Mouse (Mus musculus) E14TG2a.4 (cell line): ENCODE data around the gene Prokr1.
A peak's percentile ranks its signal among the peaks of the same experiment; 100 is the strongest.

Source experiments
- H3K27me3 ChIP-seq: 2 replicates; pipeline ENCODE4 v1.6.1; 2014; ENCODE audit warnings: low read length, control low read depth; ENCODE audit not compliant: insufficient read depth
- H3K36me3 ChIP-seq: 2 replicates; pipeline ENCODE4 v1.6.1; 2014; ENCODE audit warnings: low read length, control low read depth; ENCODE audit not compliant: insufficient read depth
- H3K4me1 ChIP-seq: replicated peaks from 2 replicates; pipeline ENCODE4 v1.6.1; 2014; ENCODE audit warnings: low read depth, low read length, control low read depth
- H3K4me3 ChIP-seq: replicated peaks from 2 replicates; pipeline ENCODE4 v1.5.1; 2014; ENCODE audit warnings: mild to moderate bottlenecking, low read length
- H3K9me3 ChIP-seq: 2 replicates; pipeline ENCODE4 v1.6.1; 2014; ENCODE audit warnings: low read length, control low read depth
- CTCF ChIP-seq: conservative IDR thresholded peaks from 2 replicates; pipeline ENCODE4 v1.5.1; 2014; ENCODE audit warnings: low read length
- NANOG ChIP-seq: IDR thresholded peaks from 2 replicates; pipeline ENCODE4 v1.6.1; 2014; ENCODE audit warnings: borderline replicate concordance, low read length, mixed read lengths
- POU5F1 ChIP-seq: IDR thresholded peaks from 2 replicates; pipeline ENCODE4 v1.6.1; 2014; ENCODE audit warnings: low read length, borderline replicate concordance

The Prokr1 gene

DNA sequence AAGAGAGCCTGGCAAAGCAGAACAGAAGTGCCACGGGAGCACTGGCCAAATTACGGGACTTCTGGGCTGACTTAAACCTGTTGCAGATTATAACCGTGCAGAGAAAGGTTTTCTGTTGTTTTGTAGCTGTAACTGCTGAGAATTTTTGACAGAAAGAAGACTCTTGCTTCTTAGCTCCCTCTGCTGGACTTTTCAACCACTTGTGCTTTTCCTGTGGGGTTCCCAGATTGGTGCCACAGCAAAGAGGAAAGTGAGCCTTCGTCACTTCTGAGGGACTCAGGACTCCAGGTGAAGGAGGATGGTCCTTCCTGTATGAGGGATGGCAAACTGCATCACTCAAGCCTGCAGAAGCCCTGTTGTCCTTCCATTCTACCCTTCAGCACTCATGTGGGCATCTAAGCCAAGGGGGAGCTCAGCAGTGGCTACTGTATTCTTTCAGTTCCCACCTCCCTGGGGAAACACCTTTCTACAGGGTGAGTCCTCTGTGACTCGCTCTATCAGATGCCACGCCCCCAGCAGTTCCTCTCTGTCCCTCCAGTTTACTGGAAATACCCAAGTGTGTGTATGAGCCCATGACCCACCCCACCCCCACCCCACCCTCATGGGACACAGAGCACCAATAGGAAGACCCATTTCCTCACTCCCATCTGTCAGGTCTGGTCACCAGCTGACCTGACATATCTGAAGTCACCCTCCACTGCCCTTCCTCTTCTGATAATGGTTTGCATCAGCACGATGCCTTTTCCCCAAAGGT, 38.3 kb downstream of the Prokr1 start:
- H3K27me3 ChIP-seq = no peaks in the 10 kb centered on the region
- H3K4me1 ChIP-seq = peaks cover 19% of the 10 kb centered on the region
- no peak overlapping the region for H3K4me3 ChIP-seq
- no peaks in the 10 kb centered on the region for H3K36me3 ChIP-seq
- H3K9me3 ChIP-seq = no peaks in the 10 kb centered on the region
- TF ChIP-seq NANOG (no peak), CTCF (peak; percentile 17; the same call in 1 of the 2 replicates)

DNA sequence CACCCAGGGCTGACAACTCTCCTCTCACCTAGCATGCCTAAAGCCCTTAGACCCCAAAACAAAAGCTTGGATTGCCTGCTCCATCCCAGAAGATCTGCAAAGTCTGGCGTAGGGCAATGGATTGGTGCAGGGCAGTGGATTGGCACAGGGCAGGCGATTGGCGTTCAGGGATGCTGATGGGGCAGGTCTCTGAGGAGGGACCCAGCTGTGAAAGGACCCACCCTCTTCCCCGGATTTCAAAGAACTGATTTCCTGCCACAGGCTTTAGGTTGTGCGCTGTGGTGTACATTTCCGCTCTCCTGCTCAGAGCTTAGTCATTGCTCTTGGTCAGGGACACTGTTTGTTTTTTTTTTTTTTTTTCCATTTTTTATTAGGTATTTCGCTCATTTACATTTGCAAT, 42.7 kb downstream of the Prokr1 start:
- Histone ChIP-seq H3K4me1 (peaks cover 42% of the 10 kb centered on the region), H3K9me3 (peaks cover 11% of the 10 kb centered on the region), H3K4me3 (no peak overlapping the region; the same call in 1 of the 2 replicates), H3K27me3 (no peaks in the 10 kb centered on the region), H3K36me3 (no peaks in the 10 kb centered on the region)
- TF ChIP-seq CTCF (no peak), NANOG (no peak), POU5F1 (no peak)

DNA sequence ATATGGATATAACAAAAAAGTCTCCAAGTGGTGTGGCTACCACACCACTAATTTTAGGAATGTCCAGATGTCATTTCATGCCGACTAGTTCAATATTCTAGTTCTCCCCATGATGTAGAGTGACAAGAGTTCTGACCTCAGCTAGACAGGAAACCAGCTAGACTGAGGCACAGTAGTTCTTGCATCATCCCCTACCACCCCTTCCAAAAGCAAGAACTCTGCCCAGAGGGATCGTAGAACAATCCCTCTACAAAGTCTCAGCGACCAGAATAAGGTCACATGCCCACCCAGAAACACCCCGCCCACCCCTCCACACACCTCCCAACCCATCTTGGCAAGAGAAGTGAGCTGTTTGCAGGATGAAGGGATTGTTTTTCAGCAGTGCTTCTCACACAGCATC, 43.1 kb downstream of the Prokr1 start:
- H3K36me3 ChIP-seq = no peaks in the 10 kb centered on the region
- TF ChIP-seq POU5F1 (no peak), NANOG (no peak), CTCF (no peak)
- H3K4me3 ChIP-seq = no peak overlapping the region; the same call in 1 of the 2 replicates
- H3K9me3 ChIP-seq = peaks cover 11% of the 10 kb centered on the region
- peaks cover 42% of the 10 kb centered on the region for H3K4me1 ChIP-seq
- H3K27me3 ChIP-seq = no peaks in the 10 kb centered on the region

DNA sequence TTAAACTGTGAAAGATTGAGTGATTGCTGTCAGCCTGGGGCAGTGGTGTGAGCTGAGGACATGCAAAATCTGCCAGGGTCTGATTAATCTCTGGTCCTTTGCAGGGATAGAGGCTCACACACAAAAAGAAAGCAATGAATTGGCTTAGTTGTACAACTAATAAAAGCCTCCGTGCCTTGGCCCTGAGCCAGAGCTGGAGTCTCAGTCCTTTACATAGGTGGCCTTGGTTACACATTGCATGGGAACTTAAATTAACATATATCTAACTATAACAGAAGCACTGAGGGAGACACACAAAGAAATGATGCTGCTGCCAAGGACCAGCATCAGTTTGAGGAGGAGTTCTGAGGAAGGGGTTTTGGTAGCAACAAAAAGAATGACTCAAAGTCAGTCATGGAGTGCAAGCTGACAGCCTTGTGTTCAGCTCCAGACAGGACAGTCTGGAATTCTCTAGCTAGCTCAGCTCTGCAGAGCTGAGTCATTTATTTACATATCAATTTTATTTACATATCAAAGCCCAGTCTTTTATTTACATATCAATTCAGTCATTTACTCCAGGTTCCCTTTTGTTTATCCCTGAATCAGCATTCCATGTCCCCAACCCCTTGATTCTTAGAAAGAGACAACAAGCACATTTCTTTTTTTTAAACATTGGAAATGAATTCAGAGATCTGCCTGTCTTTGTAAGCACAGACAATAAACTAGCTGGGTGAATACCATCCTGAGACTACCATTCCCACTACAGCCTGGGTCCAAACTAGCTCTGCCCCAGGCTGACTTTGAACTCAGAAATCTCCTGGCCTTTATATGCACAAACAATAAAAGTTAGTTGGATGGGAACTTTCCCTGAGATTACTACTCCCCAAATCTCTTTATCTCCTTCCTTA, 45.0 kb downstream of the Prokr1 start:
- H3K4me3 ChIP-seq = no peak overlapping the region
- H3K9me3 ChIP-seq = peaks cover 11% of the 10 kb centered on the region
- H3K27me3 ChIP-seq = no peaks in the 10 kb centered on the region
- no peak; the same call in 1 of the 2 replicates for TF ChIP-seq NANOG
- TF ChIP-seq CTCF = no peak
- no peak; the same call in 1 of the 2 replicates for TF ChIP-seq POU5F1
- peaks cover 49% of the 10 kb centered on the region for H3K4me1 ChIP-seq
- no peaks in the 10 kb centered on the region for H3K36me3 ChIP-seq

DNA sequence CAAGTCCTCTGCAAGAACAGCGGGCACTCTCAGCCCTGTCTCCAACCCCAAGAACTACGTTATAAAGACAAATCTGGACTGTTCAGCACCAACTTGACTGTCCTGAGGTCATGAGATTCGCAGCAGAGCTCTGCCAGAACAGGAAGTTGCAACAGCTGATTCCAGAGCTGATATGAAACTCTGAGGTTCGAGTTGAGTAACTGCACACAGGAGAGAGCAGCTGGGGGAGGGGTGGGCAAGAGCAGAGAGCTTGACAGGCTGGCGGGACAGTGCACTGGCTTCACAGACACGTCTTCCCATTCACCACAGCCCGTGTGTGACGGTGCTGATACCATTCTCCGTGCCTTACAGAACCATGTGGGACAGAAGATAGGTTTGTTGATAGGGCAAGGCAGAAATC, 48.5 kb downstream of the Prokr1 start:
- H3K27me3 ChIP-seq = peaks cover 8% of the 10 kb centered on the region; the same call in 1 of the 2 replicates
- no peak overlapping the region for H3K4me3 ChIP-seq
- H3K9me3 ChIP-seq = peaks cover 11% of the 10 kb centered on the region
- H3K36me3 ChIP-seq = no peaks in the 10 kb centered on the region
- peaks cover 36% of the 10 kb centered on the region for H3K4me1 ChIP-seq
- TF ChIP-seq NANOG = no peak
- TF ChIP-seq POU5F1 = no peak
- no peak for TF ChIP-seq CTCF

DNA sequence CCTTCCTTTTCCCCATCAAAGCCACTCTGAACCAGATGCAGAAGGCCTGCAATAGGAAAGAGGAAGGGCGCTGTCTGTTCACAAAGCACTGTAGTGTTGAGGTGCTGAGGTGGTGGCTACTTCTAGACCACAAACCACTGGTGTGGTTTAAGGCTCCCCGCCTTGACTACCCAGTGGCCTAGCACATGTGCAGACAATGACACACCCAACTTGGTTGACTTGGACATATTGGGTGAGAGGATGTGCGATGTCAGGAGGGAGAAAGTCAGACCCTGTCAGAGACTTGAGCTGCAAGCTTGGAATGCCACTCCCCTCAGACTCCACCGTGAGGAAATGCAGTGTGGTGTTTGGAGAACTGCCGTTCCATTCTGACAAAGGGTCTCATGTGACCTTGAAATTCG, 49.4 kb downstream of the Prokr1 start:
- Histone ChIP-seq H3K9me3 (peaks cover 4% of the 10 kb centered on the region), H3K4me3 (no peak overlapping the region), H3K36me3 (no peaks in the 10 kb centered on the region), H3K27me3 (peaks cover 14% of the 10 kb centered on the region), H3K4me1 (peaks cover 29% of the 10 kb centered on the region)
- no peak for TF ChIP-seq POU5F1
- no peak for TF ChIP-seq NANOG
- no peak for TF ChIP-seq CTCF

DNA sequence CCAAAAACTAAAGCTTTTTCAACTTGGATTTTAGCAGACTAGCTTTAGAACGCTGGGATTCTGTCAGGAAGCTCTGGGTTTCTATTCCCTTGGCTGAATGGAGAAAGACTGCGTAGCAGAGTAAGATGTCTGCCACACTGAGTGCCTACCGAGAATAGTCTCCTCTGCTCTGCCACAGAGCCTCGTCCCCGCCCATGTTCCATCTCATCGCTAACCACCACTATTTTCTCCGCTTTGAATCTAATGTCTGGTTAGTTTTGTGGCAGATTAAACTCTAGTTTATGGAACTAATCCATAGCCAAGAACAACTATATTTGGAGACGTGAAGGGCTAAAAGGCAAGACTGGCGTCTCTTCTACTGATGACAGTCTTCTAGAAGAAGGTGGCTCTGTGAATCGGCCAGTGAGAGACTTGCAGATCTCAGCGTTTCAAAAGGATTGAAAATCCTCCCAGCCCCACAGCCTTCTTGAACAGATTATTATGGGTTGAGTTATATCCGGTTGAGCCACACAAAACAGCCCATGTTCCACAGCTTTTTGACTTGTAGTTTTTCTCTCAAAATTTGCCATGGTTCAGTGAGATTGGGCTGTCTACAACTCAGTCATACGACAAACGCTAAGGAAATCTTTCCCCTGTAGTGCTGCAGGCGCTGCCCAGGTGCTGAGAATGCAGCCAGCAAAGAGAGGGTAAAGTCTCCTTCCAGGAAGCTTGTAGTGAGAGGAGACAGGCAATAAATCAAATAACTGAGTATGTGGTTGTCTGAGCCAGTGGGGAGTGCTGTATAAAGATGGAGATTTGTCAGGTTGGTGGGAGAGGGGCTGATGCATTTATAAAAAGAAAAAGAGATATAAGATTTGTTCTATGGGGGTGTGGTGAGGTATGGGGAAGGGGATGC, 51.9 kb downstream of the Prokr1 start:
- no peak overlapping the region for H3K4me3 ChIP-seq
- TF ChIP-seq CTCF = no peak
- no peak for TF ChIP-seq POU5F1
- no peak for TF ChIP-seq NANOG
- no peaks in the 10 kb centered on the region for H3K36me3 ChIP-seq
- H3K27me3 ChIP-seq = peaks cover 23% of the 10 kb centered on the region
- H3K4me1 ChIP-seq = peaks cover 15% of the 10 kb centered on the region
- H3K9me3 ChIP-seq = no peaks in the 10 kb centered on the region

DNA sequence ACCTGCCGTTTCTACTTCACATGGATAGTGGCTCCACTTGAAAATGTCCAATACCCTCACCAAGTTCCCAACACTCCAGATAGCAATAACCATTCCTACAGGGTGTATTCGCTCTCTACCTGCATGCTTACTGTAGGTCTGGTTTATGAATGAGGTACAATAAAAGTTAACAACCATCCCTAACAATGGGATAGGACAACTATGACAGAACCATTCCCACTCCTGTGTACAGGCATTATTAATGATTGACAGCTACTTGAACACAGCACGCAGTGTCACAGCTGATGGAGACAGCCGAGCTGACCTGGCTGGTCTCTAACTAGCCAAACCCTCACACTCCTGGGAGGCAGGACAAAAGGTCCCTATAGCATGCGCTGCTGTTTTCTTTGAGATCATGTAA, 52.9 kb downstream of the Prokr1 start:
- Histone ChIP-seq H3K4me3 (no peak overlapping the region), H3K4me1 (peaks cover 15% of the 10 kb centered on the region), H3K9me3 (no peaks in the 10 kb centered on the region), H3K27me3 (peaks cover 26% of the 10 kb centered on the region), H3K36me3 (no peaks in the 10 kb centered on the region)
- no peak for TF ChIP-seq NANOG
- TF ChIP-seq POU5F1 = no peak
- no peak for TF ChIP-seq CTCF
